Mouse (Mus musculus) stomach, postnatal 0 days (tissue): Measurements from ENCODE around the gene Skap1. TPM values are rescaled to one million over a fixed set of nuclear protein-coding genes. Genes with fewer than 3 reads are reported as not detected.
A peak's percentile ranks its signal among the peaks of the same experiment; 100 is the strongest.
"Not testable (repeated sequence)": the region's sequence is repeated elsewhere in the genome, so short reads cannot be mapped to it uniquely, and the experiment has no call there.

Experiments
- ATAC-seq: fragments of 200-750 bp; cut with Nextera tagmentation; 2 replicates; pipeline ENCODE4 v1.8.0; 2017; ENCODE audit not compliant: low FRiP score, low TSS enrichment
- DNase-seq: peaks from one replicate; pipeline ENCODE4 v3.0.0-alpha.2; 2016; ENCODE audit warnings: low spot score
- H3K27ac ChIP-seq: fragments of 300-500 bp; sonication (generic); replicated peaks from 2 replicates; pipeline ENCODE4 v1.5.1; 2014; ENCODE audit warnings: mild to moderate bottlenecking, control low read depth
- H3K27me3 ChIP-seq: fragments of 300-500 bp; sonication (generic); 2 replicates; pipeline ENCODE4 v1.6.1; 2014; ENCODE audit warnings: low read length; ENCODE audit not compliant: control insufficient read depth, insufficient read depth
- H3K36me3 ChIP-seq: fragments of 300-500 bp; sonication (generic); 2 replicates; pipeline ENCODE4 v1.6.1; 2014; ENCODE audit warnings: low read length, mixed read lengths; ENCODE audit not compliant: control insufficient read depth, insufficient read depth
- H3K4me1 ChIP-seq: fragments of 300-500 bp; sonication (generic); replicated peaks from 2 replicates; pipeline ENCODE4 v1.6.1; 2014; ENCODE audit warnings: antibody characterized with exemption; ENCODE audit not compliant: control insufficient read depth, insufficient read depth
- H3K4me2 ChIP-seq: fragments of 300-500 bp; sonication (generic); replicated peaks from 2 replicates; pipeline ENCODE4 v1.6.1; 2014; ENCODE audit warnings: low read depth, mild to moderate bottlenecking, control low read depth, moderate library complexity
- H3K4me3 ChIP-seq: fragments of 300-500 bp; sonication (generic); 2 replicates; pipeline ENCODE4 v1.5.1; 2014; ENCODE audit warnings: low read depth, low read length, control low read depth
- H3K9ac ChIP-seq: fragments of 300-500 bp; sonication (generic); 2 replicates; pipeline ENCODE4 v1.6.1; 2014; ENCODE audit warnings: mild to moderate bottlenecking, low read length, control low read depth, mixed read lengths
- H3K9me3 ChIP-seq: fragments of 300-500 bp; sonication (generic); 2 replicates; pipeline ENCODE4 v1.6.1; 2016; ENCODE audit warnings: low read length; ENCODE audit not compliant: control insufficient read depth
- CTCF ChIP-seq: IDR thresholded peaks from 2 replicates; pipeline ENCODE4 v1.5.1; 2016; ENCODE audit warnings: antibody characterized with exemption, low read depth, mild to moderate bottlenecking, moderate library complexity
- EP300 ChIP-seq: optimal IDR thresholded peaks from 2 replicates; pipeline ENCODE3; 2016; ENCODE audit warnings: antibody characterized with exemption
- WGBS: fragments of 180-500 bp; shearing (Covaris S2); extraction: QIAGEN DNeasy Blood & Tissue Kit; methylation state at CpG from one replicate; pipeline ENCODE4 v1.1.7; 2014; 5-methylcytosine and 5-hydroxymethylcytosine counted together
- polyA plus RNA-seq: library from polyadenylated mRNA; unstranded; fragments of >200 nt; fragmentation: Nextera tagmentation; extraction: Ambion mirVana; gene quantifications from 2 replicates; pipeline ENCODE4 v1.2.1, GENCODE M21; 2015

Gene Skap1
- polyA plus RNA-seq, 1 experiment from 2014 or later = 0.56 TPM

- TF ChIP-seq CTCF (no peak), EP300 (no peak)
- H3K4me3 ChIP-seq = no peak overlapping the region
- H3K4me1 ChIP-seq = no peaks in the 10 kb centered on the region
- H3K4me2 ChIP-seq = no peak overlapping the region
- peaks cover 13% of the 10 kb centered on the region; the same call in 1 of the 2 replicates for H3K36me3 ChIP-seq
- H3K27ac ChIP-seq = no peak overlapping the region
- 76% methylated on average over 7 of the region's 7 CpGs for WGBS
- no peaks in the 10 kb centered on the region for H3K9me3 ChIP-seq
- H3K27me3 ChIP-seq = no peaks in the 10 kb centered on the region
- no peak overlapping the region for H3K9ac ChIP-seq
- no peak for ATAC-seq
- no peak for DNase-seq
Measured at GRCm38 (mm10) chr11:96775665-96776064, 311.3 kb downstream of the Skap1 start.

DNA sequence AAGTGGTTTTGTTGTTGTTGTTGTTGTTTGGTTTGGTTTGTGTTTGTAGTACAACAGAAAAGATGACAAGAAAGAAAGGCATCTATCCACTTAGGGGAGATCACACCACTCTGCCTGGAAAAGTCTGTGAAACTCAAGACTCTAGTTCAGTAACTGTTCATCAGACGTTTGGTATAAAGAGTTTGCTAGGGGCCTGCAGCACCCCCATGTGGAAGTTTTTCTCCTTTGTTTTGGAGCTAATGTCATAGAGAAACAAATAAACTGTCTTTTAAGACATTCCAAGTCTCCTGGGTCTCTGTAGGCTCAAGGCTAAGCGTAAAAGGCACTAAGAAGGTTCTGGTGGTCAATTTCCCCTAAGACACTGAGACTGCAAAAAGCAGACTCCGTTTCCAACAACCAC is 311.7 kb downstream of the Skap1 start:
- H3K4me2 ChIP-seq = peak overlapping the region; percentile 88
- H3K27me3 ChIP-seq = no peaks in the 10 kb centered on the region
- H3K36me3 ChIP-seq = peaks cover 10% of the 10 kb centered on the region; the same call in 1 of the 2 replicates
- H3K9ac ChIP-seq = no peak overlapping the region
- 46% methylated on average over 3 of the region's 3 CpGs for WGBS
- DNase-seq (no peak), ATAC-seq (no peak)
- TF ChIP-seq EP300 (no peak), CTCF (peak; percentile 55)
- no peaks in the 10 kb centered on the region for H3K4me1 ChIP-seq
- H3K4me3 ChIP-seq = no peak overlapping the region
- H3K9me3 ChIP-seq = no peaks in the 10 kb centered on the region
- H3K27ac ChIP-seq = no peak overlapping the region

DNA sequence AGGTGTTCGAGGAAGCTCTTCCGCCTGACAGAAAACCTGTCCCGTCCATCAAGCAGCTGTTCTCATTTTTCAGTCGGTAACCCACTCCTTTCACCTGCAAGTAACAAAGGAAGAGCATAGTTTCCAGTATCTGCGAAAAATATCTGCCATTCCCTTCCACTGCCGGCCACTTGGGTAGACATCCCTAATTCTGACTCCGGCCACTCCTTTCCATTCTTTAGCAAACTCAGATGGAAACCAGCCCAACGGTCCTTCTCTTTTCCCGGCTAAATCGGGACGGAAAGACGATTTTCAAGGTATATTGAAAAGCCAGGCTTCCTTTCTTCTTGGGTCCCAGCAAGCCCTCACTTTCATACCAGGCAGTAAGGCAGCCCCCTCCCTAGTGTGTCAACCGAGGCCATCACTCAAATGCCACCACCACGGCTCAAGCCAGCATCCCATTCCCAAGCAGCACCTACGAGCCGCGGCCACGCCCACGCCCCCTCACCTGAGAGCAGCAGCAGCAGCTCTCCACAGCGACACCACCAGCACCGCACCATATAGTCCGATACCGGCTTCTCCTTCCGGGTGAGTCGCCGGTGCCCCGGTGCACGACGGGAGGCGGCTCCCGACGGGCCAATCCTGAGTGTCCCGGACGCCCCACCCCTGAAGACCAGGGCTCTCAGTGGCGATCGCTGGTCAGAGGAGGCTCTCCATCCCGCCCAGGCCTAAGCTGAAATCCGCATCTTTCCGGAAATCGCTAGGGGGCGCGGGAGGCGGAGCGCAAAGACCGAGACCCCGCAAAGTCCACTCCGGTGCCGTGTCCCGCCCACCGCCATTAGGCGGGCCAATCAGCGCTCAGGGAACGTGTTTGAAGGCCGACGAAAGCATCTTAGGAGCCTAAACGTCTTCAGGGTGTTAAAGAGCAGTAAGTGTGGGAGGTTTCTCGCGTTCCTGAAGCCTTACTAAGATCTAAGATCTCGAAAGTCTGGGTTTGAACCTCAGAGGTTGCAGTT is 312.9 kb downstream of the Skap1 start, which contains the start of gene Snx11:
Snx11 (minus strand) TSS at position 592 of the 995 bp plus-strand sequence.
- H3K9me3 ChIP-seq = no peaks in the 10 kb centered on the region
- 2% methylated on average over 58 of the region's 59 CpGs for WGBS
- peak within 1 kb of the TSS; percentile 63 for H3K9ac ChIP-seq
- H3K36me3 ChIP-seq = peaks cover 3% of the 10 kb centered on the region; the same call in 1 of the 2 replicates
- peak within 1 kb of the TSS; percentile 70 for H3K27ac ChIP-seq
- no peaks in the 10 kb centered on the region for H3K27me3 ChIP-seq
- peak; percentile 100 for ATAC-seq
- DNase-seq = peak; percentile 100
- TF ChIP-seq CTCF = peak; percentile 87
- TF ChIP-seq EP300 = no peak
- peak within 1 kb of the TSS; percentile 88 for H3K4me2 ChIP-seq
- peak within 1 kb of the TSS; percentile 71 for H3K4me3 ChIP-seq
- no peaks in the 10 kb centered on the region for H3K4me1 ChIP-seq

DNA sequence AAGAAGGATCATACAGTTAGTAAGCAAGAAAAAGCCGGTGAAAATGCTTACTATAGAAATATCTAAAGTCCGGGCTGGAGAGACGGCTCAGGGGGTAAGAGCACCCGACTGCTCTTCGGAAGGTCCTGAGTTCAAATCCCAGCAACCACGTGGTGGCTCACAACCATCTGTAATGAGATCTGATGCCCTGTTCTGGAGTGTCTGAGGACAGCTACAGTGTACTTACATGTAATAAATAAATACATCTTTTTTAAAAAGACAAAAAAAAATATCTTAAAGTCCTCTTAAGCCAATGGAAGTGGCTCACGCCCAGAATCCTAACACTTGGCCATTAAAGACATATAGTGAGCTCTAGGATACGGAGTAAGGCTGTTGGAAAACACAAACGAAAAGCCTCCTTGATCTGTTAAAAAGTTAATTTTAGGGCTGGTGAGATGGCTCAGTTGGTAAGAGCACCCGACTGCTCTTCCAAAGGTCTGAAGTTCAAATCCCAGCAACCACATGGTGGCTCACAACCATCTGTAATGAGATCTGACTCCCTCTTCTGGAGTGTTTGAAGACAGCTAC is 313.8 kb downstream of the Skap1 start:
- H3K9me3 ChIP-seq, H3K36me3 ChIP-seq, ATAC-seq, DNase-seq, H3K9ac ChIP-seq, H3K4me1 ChIP-seq, H3K27me3 ChIP-seq: not testable (repeated sequence)
- Histone ChIP-seq H3K4me2 (peak overlapping the region; percentile 88), H3K4me3 (peak overlapping the region; percentile 71), H3K27ac (peak overlapping the region; percentile 70)
- WGBS = 65% methylated on average over 10 of the region's 10 CpGs

DNA sequence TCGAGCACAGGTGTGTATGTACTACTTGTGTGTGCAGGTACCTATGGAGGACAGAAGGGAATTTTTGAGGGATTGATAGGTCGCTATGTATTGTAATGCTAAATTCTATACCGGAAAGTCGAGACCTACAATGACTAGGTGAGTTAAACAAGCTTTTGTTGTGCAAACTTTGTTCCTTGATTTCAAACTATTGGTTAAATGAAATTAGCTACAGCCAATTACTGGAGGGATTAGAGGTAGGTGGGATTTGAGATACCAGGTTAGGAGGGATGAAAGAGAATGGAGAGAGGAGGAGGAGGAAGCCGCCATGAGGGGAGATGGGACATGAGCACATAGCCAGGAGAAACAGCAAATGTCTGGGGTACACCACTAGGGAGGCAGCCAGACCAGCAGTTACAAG is 315.9 kb downstream of the Skap1 start:
- H3K9ac ChIP-seq = no peak overlapping the region
- ATAC-seq (no peak), DNase-seq (no peak)
- TF ChIP-seq EP300 (no peak), CTCF (no peak)
- no peaks in the 10 kb centered on the region for H3K4me1 ChIP-seq
- 74% methylated on average over 5 of the region's 5 CpGs for WGBS
- H3K4me3 ChIP-seq = no peak overlapping the region
- no peak overlapping the region for H3K4me2 ChIP-seq
- H3K9me3 ChIP-seq = no peaks in the 10 kb centered on the region
- H3K36me3 ChIP-seq = no peaks in the 10 kb centered on the region
- H3K27ac ChIP-seq = no peak overlapping the region
- H3K27me3 ChIP-seq = no peaks in the 10 kb centered on the region

GRCm38 (mm10) chr11:96781425-96781824 is 317.0 kb downstream of the Skap1 start:
- ATAC-seq (no peak), DNase-seq (no peak)
- Histone ChIP-seq H3K4me3 (no peak overlapping the region), H3K9me3 (no peaks in the 10 kb centered on the region), H3K27me3 (no peaks in the 10 kb centered on the region), H3K27ac (no peak overlapping the region), H3K4me1 (no peaks in the 10 kb centered on the region), H3K4me2 (no peak overlapping the region), H3K9ac (no peak overlapping the region), H3K36me3 (no peaks in the 10 kb centered on the region)
- 63% methylated on average over 2 of the region's 2 CpGs for WGBS
- TF ChIP-seq EP300 (no peak), CTCF (peak; percentile 68)
